Mouse (Mus musculus) liver, adult 2 months (tissue): ENCODE measurements around the gene Gm11541.

Experiments
- CTCF ChIP-seq: fragments of 200-500 bp; IDR thresholded peaks from 2 replicates; pipeline ENCODE4 v1.5.1; 2011; ENCODE audit warnings: low read depth, low read length, control low read depth
- POLR2A ChIP-seq: fragments of 200-500 bp; IDR thresholded peaks from 2 replicates; pipeline ENCODE4 v1.6.1; 2011; ENCODE audit warnings: low read length, control low read depth; ENCODE audit not compliant: insufficient read depth; ENCODE audit errors: extremely low read depth

- TF ChIP-seq CTCF (no peak), POLR2A (no peak)
Measured at GRCm38 (mm10) chr11:94719216-94719615, 14.9 kb upstream of the Gm11541 start.
